Mouse (Mus musculus) CH12.LX (cell line): ENCODE results near the gene Pdzrn4. TPM values are rescaled to one million over a fixed set of nuclear protein-coding genes. Genes with fewer than 3 reads are reported as not detected.

Source experiments
- DNase-seq: peaks from one replicate; pipeline ENCODE4 v3.0.0-alpha.2; 2013; ENCODE audit errors: extremely low read depth
- H3K27ac ChIP-seq: 2 replicates; pipeline ENCODE4 v1.5.1; 2012; ENCODE audit warnings: low read depth, mild to moderate bottlenecking, control low read depth, moderate library complexity; ENCODE audit not compliant: insufficient read depth
- H3K27me3 ChIP-seq: replicated peaks from 2 replicates; pipeline ENCODE3; 2012; ENCODE audit warnings: inconsistent platforms
- H3K36me3 ChIP-seq, 2 experiments: replicated peaks in 1 of 2; 2 replicates each; pipeline versions ENCODE3 to v1.6.1; 2012; ENCODE audit warnings: inconsistent platforms in 1 of 2, low read length in 1 of 2, mild to moderate bottlenecking in 1 of 2, mixed read lengths in 1 of 2, moderate library complexity in 1 of 2; ENCODE audit not compliant: control insufficient read depth in 1 of 2, insufficient read depth in 1 of 2
- H3K4me1 ChIP-seq, 2 experiments: 2 replicates each; pipeline ENCODE4 v1.6.1; 2012; ENCODE audit warnings: inconsistent platforms in 1 of 2, moderate library complexity in 1 of 2; ENCODE audit not compliant: insufficient read depth in 2 of 2, control insufficient read depth in 1 of 2
- H3K4me2 ChIP-seq: 2 replicates; pipeline ENCODE4 v1.6.1; 2012; ENCODE audit warnings: low read depth, mild to moderate bottlenecking, control low read depth; ENCODE audit not compliant: poor library complexity, insufficient read depth, severe bottlenecking
- H3K4me3 ChIP-seq, 3 experiments: fragments of 150-350 bp in 1 of 3; sonication (generic) in 1 of 3; replicated peaks in 1 of 3; 2 replicates each; pipeline versions ENCODE3 to v1.5.1; 2011 to 2012; ENCODE audit warnings: low read depth in 2 of 3, low read length in 2 of 3, mild to moderate bottlenecking in 2 of 3, moderate library complexity in 2 of 3, control low read depth in 1 of 3, improper control_type of control experiment in 1 of 3, inconsistent platforms in 1 of 3, mixed read lengths in 1 of 3; ENCODE audit not compliant: poor library complexity in 1 of 3
- H3K79me2 ChIP-seq: replicated peaks from 2 replicates; pipeline ENCODE4 v1.6.1; 2012; ENCODE audit warnings: mild to moderate bottlenecking, moderate library complexity; ENCODE audit not compliant: control insufficient read depth, poor library complexity, insufficient read depth, severe bottlenecking; ENCODE audit errors: extremely low read depth
- H3K9ac ChIP-seq: 2 replicates; pipeline ENCODE4 v1.6.1; 2012; ENCODE audit warnings: low read depth, mild to moderate bottlenecking, control low read depth, moderate library complexity; ENCODE audit not compliant: insufficient read depth
- H3K9me3 ChIP-seq: replicated peaks from 2 replicates; pipeline ENCODE3; 2012; ENCODE audit warnings: low read length, inconsistent platforms, mixed read lengths
- BHLHE40 ChIP-seq: IDR thresholded peaks from 2 replicates; pipeline ENCODE4 v1.6.1; 2011; ENCODE audit warnings: mild to moderate bottlenecking, low read depth, low read length, improper control_type of control experiment
- CHD2 ChIP-seq: IDR thresholded peaks from 2 replicates; pipeline ENCODE4 v1.6.1; 2011; ENCODE audit warnings: low read length, improper control_type of control experiment
- E2F4 ChIP-seq: IDR thresholded peaks from 2 replicates; pipeline ENCODE4 v1.6.1; 2011; ENCODE audit warnings: low read depth, low read length, improper control_type of control experiment; ENCODE audit not compliant: insufficient replicate concordance
- EP300 ChIP-seq: IDR thresholded peaks from 2 replicates; pipeline ENCODE4 v1.6.1; 2011; ENCODE audit warnings: low read length, improper control_type of control experiment
- GABPA ChIP-seq: IDR thresholded peaks from 2 replicates; pipeline ENCODE4 v1.6.1; 2012; ENCODE audit warnings: low read depth, low read length, improper control_type of control experiment, inconsistent platforms; ENCODE audit not compliant: insufficient replicate concordance
- JUN ChIP-seq: IDR thresholded peaks from 2 replicates; pipeline ENCODE4 v1.6.1; 2011; ENCODE audit warnings: low read depth, mild to moderate bottlenecking, low read length, improper control_type of control experiment, moderate library complexity; ENCODE audit not compliant: insufficient read depth
- JUND ChIP-seq: conservative IDR thresholded peaks from 2 replicates; pipeline ENCODE4 v1.6.1; 2011; ENCODE audit warnings: low read depth, low read length, improper control_type of control experiment
- MAFK ChIP-seq: IDR thresholded peaks from 2 replicates; pipeline ENCODE4 v1.6.1; 2011; ENCODE audit warnings: low read length, improper control_type of control experiment; ENCODE audit not compliant: insufficient replicate concordance
- MAX ChIP-seq: IDR thresholded peaks from 2 replicates; pipeline ENCODE4 v1.6.1; 2011; ENCODE audit warnings: low read length, improper control_type of control experiment
- MAZ ChIP-seq: IDR thresholded peaks from 2 replicates; pipeline ENCODE4 v1.6.1; 2012; ENCODE audit warnings: low read depth, mild to moderate bottlenecking, inconsistent platforms, low read length, improper control_type of control experiment, moderate library complexity
- MEF2A ChIP-seq: IDR thresholded peaks from 2 replicates; pipeline ENCODE4 v1.6.1; 2014; ENCODE audit warnings: low read depth, mild to moderate bottlenecking, inconsistent platforms, low read length, improper control_type of control experiment, borderline replicate concordance
- MXI1 ChIP-seq: IDR thresholded peaks from 2 replicates; pipeline ENCODE4 v1.6.1; 2011; ENCODE audit warnings: mild to moderate bottlenecking, low read depth, low read length, improper control_type of control experiment
- MYC ChIP-seq: IDR thresholded peaks from 2 replicates; pipeline ENCODE4 v1.6.1; 2011; ENCODE audit warnings: low read depth, mild to moderate bottlenecking, improper control_type of control experiment, low read length
- NELFE ChIP-seq: IDR thresholded peaks from 2 replicates; pipeline ENCODE4 v1.6.1; 2011; ENCODE audit warnings: low read depth, low read length, improper control_type of control experiment
- POLR2A ChIP-seq: IDR thresholded peaks from 2 replicates; pipeline ENCODE4 v1.6.1; 2011; ENCODE audit warnings: low read depth, mild to moderate bottlenecking, improper control_type of control experiment, low read length
- RAD21 ChIP-seq: IDR thresholded peaks from 2 replicates; pipeline ENCODE4 v1.6.1; 2011; ENCODE audit warnings: low read depth, mild to moderate bottlenecking, low read length, improper control_type of control experiment, moderate library complexity
- RCOR1 ChIP-seq: conservative IDR thresholded peaks from 2 replicates; pipeline ENCODE4 v1.6.1; 2012; ENCODE audit warnings: low read depth, mild to moderate bottlenecking, inconsistent platforms, low read length, improper control_type of control experiment
- SIN3A ChIP-seq: IDR thresholded peaks from 2 replicates; pipeline ENCODE4 v1.6.1; 2012; ENCODE audit warnings: low read length, improper control_type of control experiment, inconsistent platforms
- SMC3 ChIP-seq: IDR thresholded peaks from 2 replicates; pipeline ENCODE4 v1.6.1; 2011; ENCODE audit warnings: low read depth, low read length, improper control_type of control experiment
- TCF12 ChIP-seq: IDR thresholded peaks from 2 replicates; pipeline ENCODE4 v1.6.1; 2014; ENCODE audit warnings: low read depth, mild to moderate bottlenecking, inconsistent platforms, low read length, improper control_type of control experiment
- USF2 ChIP-seq: conservative IDR thresholded peaks from 2 replicates; pipeline ENCODE4 v1.6.1; 2011; ENCODE audit warnings: low read depth, low read length, improper control_type of control experiment
- ZC3H11A ChIP-seq: IDR thresholded peaks from 2 replicates; pipeline ENCODE4 v1.6.1; 2012; ENCODE audit warnings: low read depth, mild to moderate bottlenecking, inconsistent platforms, low read length, improper control_type of control experiment
- ZKSCAN1 ChIP-seq: IDR thresholded peaks from 2 replicates; pipeline ENCODE4 v1.6.1; 2012; ENCODE audit warnings: low read depth, inconsistent platforms, low read length, improper control_type of control experiment, borderline replicate concordance
- dilution Hi-C: fragments of 300-500 bp; cut with MboI; formaldehyde crosslinking; loops from 2 replicates; pipeline ENCODE4 v1.14.3; 2020; ENCODE audit warnings: low sequenced_read_pairs; ENCODE audit not compliant: extremely low pct_unique_long_range_greater_than_20kb, extremely low pct_ligation_motif_present
- in situ Hi-C: fragments of 300-500 bp; cut with MboI; formaldehyde crosslinking; loops from 3 replicates; pipeline ENCODE4 v1.14.3; 2019; ENCODE audit warnings: low sequenced_read_pairs, low pct_ligation_motif_present, low pct_unique_long_range_greater_than_20kb, mixed read lengths
- polyA plus RNA-seq: library from polyadenylated mRNA; unstranded; fragments of >175 nt; gene quantifications from 2 replicates; pipeline ENCODE4 v1.2.1, GENCODE M21; 2012; ENCODE audit warnings: low read depth; ENCODE audit not compliant: insufficient read length
- total RNA-seq, 2 experiments: library from RNA; depleted of rRNA; stranded (reverse); fragments of 300-350 nt in 1 of 2; fragments of >200 nt in 1 of 2; gene quantifications; 2 replicates each; pipeline ENCODE4 v1.2.3; 2012 to 2014

Gene Pdzrn4
- total and polyA plus RNA-seq, 3 experiments: not detected

- Histone ChIP-seq H3K79me2 (no peaks in the 10 kb centered on the region), H3K27ac (no peak overlapping the region), H3K9me3 (peaks cover 55% of the 10 kb centered on the region), H3K9ac (no peak overlapping the region), H3K4me1 (no peaks in the 10 kb centered on the region), H3K36me3 (no peaks in the 10 kb centered on the region), H3K4me3 (no peak overlapping the region), H3K4me2 (no peak overlapping the region), H3K27me3 (no peaks in the 10 kb centered on the region)
- TF ChIP-seq POLR2A: no peak
- no peak for TF ChIP-seq MAZ
- no peak for TF ChIP-seq RCOR1
- no peak for TF ChIP-seq CHD2
- no peak for TF ChIP-seq ZC3H11A
- TF ChIP-seq MAX: no peak
- TF ChIP-seq NELFE: no peak
- TF ChIP-seq MAFK: no peak
- TF ChIP-seq USF2: no peak
- no peak for TF ChIP-seq MEF2A
- no peak for TF ChIP-seq GABPA
- no peak for TF ChIP-seq MYC
- no peak for TF ChIP-seq EP300
- dilution Hi-C loops (no loop called here), in situ Hi-C loops (no loop called here)
- no peak for DNase-seq
Measured at GRCm38 (mm10) chr15:92452620-92453019, 55.9 kb downstream of the Pdzrn4 start.

GRCm38 (mm10) chr15:92482198-92482597 lies 85.5 kb downstream of the Pdzrn4 start:
- peaks cover 44% of the 10 kb centered on the region for H3K9me3 ChIP-seq
- no peak overlapping the region for H3K9ac ChIP-seq
- H3K4me1 ChIP-seq: no peaks in the 10 kb centered on the region
- in situ Hi-C loops (no loop called here), dilution Hi-C loops (no loop called here)
- no peak for DNase-seq
- no peaks in the 10 kb centered on the region for H3K27me3 ChIP-seq
- no peak overlapping the region for H3K4me2 ChIP-seq
- H3K4me3 ChIP-seq: no peak overlapping the region
- no peak for TF ChIP-seq JUND
- TF ChIP-seq MAX: no peak
- no peak for TF ChIP-seq MXI1
- no peak for TF ChIP-seq SMC3
- TF ChIP-seq TCF12: no peak
- TF ChIP-seq MAFK: no peak
- no peak for TF ChIP-seq CHD2
- TF ChIP-seq POLR2A: no peak
- TF ChIP-seq SIN3A: no peak
- TF ChIP-seq RAD21: no peak
- no peak for TF ChIP-seq JUN
- no peak for TF ChIP-seq RCOR1
- TF ChIP-seq BHLHE40: no peak
- no peak for TF ChIP-seq E2F4
- TF ChIP-seq ZKSCAN1: no peak
- H3K27ac ChIP-seq: no peak overlapping the region
- H3K79me2 ChIP-seq: no peaks in the 10 kb centered on the region
- no peaks in the 10 kb centered on the region for H3K36me3 ChIP-seq
